Mouse (Mus musculus): Measurements from ENCODE around the gene Gm47289.
A peak's percentile ranks its signal among the peaks of the same experiment; 100 is the strongest.

Gene Gm47289

GRCm38 (mm10) chr9:119158861-119159260, at the start of gene Gm47289:
Gene Gm47289, plus strand, starts transcription at chr9:119159161.
- DNase-seq = no peak

GRCm38 (mm10) chr9:119109685-119110353, 49.1 kb upstream of the Gm47289 start:
- DNase-seq = no peak

GRCm38 (mm10) chr9:119110640-119111039, 48.3 kb upstream of the Gm47289 start:
- DNase-seq = no peak

GRCm38 (mm10) chr9:119114911-119115310, 44.0 kb upstream of the Gm47289 start:
- DNase-seq = no peak

GRCm38 (mm10) chr9:119119409-119120167, 39.4 kb upstream of the Gm47289 start:
- DNase-seq = no peak

GRCm38 (mm10) chr9:119120168-119120560, 38.8 kb upstream of the Gm47289 start:
- DNase-seq = no peak

- DNase-seq = no peak
Observed at GRCm38 (mm10) chr9:119122596-119123369, 36.2 kb upstream of the Gm47289 start.

GRCm38 (mm10) chr9:119128436-119129181, 30.4 kb upstream of the Gm47289 start:
- no peak for DNase-seq

- DNase-seq = no peak
Observed at GRCm38 (mm10) chr9:119130692-119131091, 28.3 kb upstream of the Gm47289 start.

- DNase-seq = no peak
Observed at GRCm38 (mm10) chr9:119138836-119139235, 20.1 kb upstream of the Gm47289 start.

GRCm38 (mm10) chr9:119142066-119142465, 16.9 kb upstream of the Gm47289 start:
- no peak for DNase-seq

GRCm38 (mm10) chr9:119143372-119143771, 15.6 kb upstream of the Gm47289 start:
- no peak for DNase-seq

GRCm38 (mm10) chr9:119144696-119145095, 14.3 kb upstream of the Gm47289 start:
- DNase-seq = no peak

- DNase-seq = no peak
Observed at GRCm38 (mm10) chr9:119145137-119145536, 13.8 kb upstream of the Gm47289 start.

GRCm38 (mm10) chr9:119145638-119146037, 13.3 kb upstream of the Gm47289 start:
- no peak for DNase-seq

- no peak for DNase-seq
Observed at GRCm38 (mm10) chr9:119146098-119146770, 12.7 kb upstream of the Gm47289 start.

- peak; percentile 63 for DNase-seq
Observed at GRCm38 (mm10) chr9:119149601-119150000, 9.4 kb upstream of the Gm47289 start.

- DNase-seq = no peak
Observed at GRCm38 (mm10) chr9:119151751-119152150, 7.2 kb upstream of the Gm47289 start.

- DNase-seq = no peak
Observed at GRCm38 (mm10) chr9:119155416-119155815, 3.5 kb upstream of the Gm47289 start.

GRCm38 (mm10) chr9:119155826-119156225, 3.1 kb upstream of the Gm47289 start:
- DNase-seq = no peak

- DNase-seq = peak; percentile 72
Observed at GRCm38 (mm10) chr9:119156278-119157201, 2.4 kb upstream of the Gm47289 start, which contains the start of gene Acaa1b. Gene Acaa1b, minus strand, starts transcription at chr9:119157093.

Data from liver (tissue).